Mouse (Mus musculus) E14TG2a.4 (cell line): Measurements from ENCODE around the gene Akap13.

Experiments used
- CTCF ChIP-seq: conservative IDR thresholded peaks from 2 replicates; pipeline ENCODE4 v1.5.1; 2014; ENCODE audit warnings: low read length
- NANOG ChIP-seq: IDR thresholded peaks from 2 replicates; pipeline ENCODE4 v1.6.1; 2014; ENCODE audit warnings: borderline replicate concordance, low read length, mixed read lengths
- POU5F1 ChIP-seq: IDR thresholded peaks from 2 replicates; pipeline ENCODE4 v1.6.1; 2014; ENCODE audit warnings: low read length, borderline replicate concordance

DNA sequence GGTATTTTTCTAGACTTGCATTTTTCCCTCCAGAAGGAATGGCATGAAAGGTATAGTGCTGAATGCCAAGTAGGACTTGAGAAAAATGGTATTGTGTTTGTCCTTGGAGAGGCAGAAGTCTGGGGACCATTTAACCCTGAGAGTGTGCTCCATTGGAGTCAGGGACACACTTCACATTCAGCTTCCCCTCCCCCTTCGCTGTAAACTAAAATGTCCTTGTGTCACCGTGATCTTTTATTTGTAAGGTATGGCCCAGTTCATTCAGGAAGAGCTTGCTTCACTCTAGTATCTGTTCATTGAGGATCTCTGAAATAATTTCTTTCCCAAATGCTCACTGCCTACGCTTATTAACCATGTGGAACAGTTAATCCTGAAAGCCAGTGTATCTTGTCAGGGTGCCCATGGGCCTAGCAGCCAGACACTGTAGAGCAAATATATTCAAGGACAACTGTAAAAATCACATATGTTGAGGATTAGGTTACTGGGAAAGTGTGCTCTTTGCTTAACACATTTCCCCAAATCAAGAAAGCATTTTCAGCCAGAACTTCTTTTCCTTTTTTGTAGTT lies 165.1 kb downstream of the Akap13 start:
- TF ChIP-seq CTCF (no peak), NANOG (no peak), POU5F1 (no peak)
